Mouse (Mus musculus) cerebellum, adult 11-12 months (tissue): ENCODE measurements around the gene Ptpre.
"Not testable (repeated sequence)": the region's sequence is repeated elsewhere in the genome, so short reads cannot be mapped to it uniquely, and the experiment has no call there.

Experiments used
- DNase-seq: peaks from one replicate; pipeline ENCODE4 v3.0.0; 2022

Gene Ptpre

GRCm38 (mm10) chr7:135537341-135537901 lies at the start of gene Ptpre:
Ptpre (plus strand) TSS chr7:135537481.
- peak; percentile 89 for DNase-seq

GRCm38 (mm10) chr7:135488214-135488810 lies 49.0 kb upstream of the Ptpre start:
- no peak for DNase-seq

- DNase-seq = no peak
These were observed 47.4 kb upstream of the Ptpre start for GRCm38 (mm10) chr7:135489724-135490499.

GRCm38 (mm10) chr7:135490500-135490886 lies 46.8 kb upstream of the Ptpre start:
- DNase-seq = no peak

GRCm38 (mm10) chr7:135495303-135495702 lies 42.0 kb upstream of the Ptpre start:
- DNase-seq = no peak

GRCm38 (mm10) chr7:135498565-135499186 lies 38.6 kb upstream of the Ptpre start:
- DNase-seq = no peak

GRCm38 (mm10) chr7:135499403-135499802 lies 37.9 kb upstream of the Ptpre start:
- no peak for DNase-seq

GRCm38 (mm10) chr7:135506506-135506905 lies 30.8 kb upstream of the Ptpre start:
- not testable (repeated sequence) for DNase-seq

GRCm38 (mm10) chr7:135508602-135509001 lies 28.7 kb upstream of the Ptpre start:
- DNase-seq = no peak

GRCm38 (mm10) chr7:135509272-135509671 lies 28.0 kb upstream of the Ptpre start:
- no peak for DNase-seq

GRCm38 (mm10) chr7:135510431-135510830 lies 26.9 kb upstream of the Ptpre start:
- DNase-seq = no peak

- no peak for DNase-seq
These were observed 25.6 kb upstream of the Ptpre start for GRCm38 (mm10) chr7:135511723-135512122.

GRCm38 (mm10) chr7:135517191-135517590 lies 20.1 kb upstream of the Ptpre start:
- no peak for DNase-seq

- DNase-seq = no peak
These were observed 17.0 kb upstream of the Ptpre start for GRCm38 (mm10) chr7:135520241-135520640.

GRCm38 (mm10) chr7:135521755-135522512 lies 15.3 kb upstream of the Ptpre start:
- no peak for DNase-seq

GRCm38 (mm10) chr7:135523981-135524380 lies 13.3 kb upstream of the Ptpre start:
- no peak for DNase-seq

GRCm38 (mm10) chr7:135524424-135524967 lies 12.8 kb upstream of the Ptpre start:
- no peak for DNase-seq

GRCm38 (mm10) chr7:135526574-135527152 lies 10.6 kb upstream of the Ptpre start:
- DNase-seq = no peak

- DNase-seq = no peak
These were observed 10.1 kb upstream of the Ptpre start for GRCm38 (mm10) chr7:135527169-135527568.

GRCm38 (mm10) chr7:135528515-135528914 lies 8.8 kb upstream of the Ptpre start, which contains the start of gene Clrn3:
Clrn3 (minus strand) TSS chr7:135528654.
- no peak for DNase-seq

GRCm38 (mm10) chr7:135529068-135529467 lies 8.2 kb upstream of the Ptpre start:
- DNase-seq = no peak

GRCm38 (mm10) chr7:135534548-135535189 lies 2.6 kb upstream of the Ptpre start:
- DNase-seq = no peak
